Mouse (Mus musculus): ENCODE results near the gene Dok5.

DNA sequence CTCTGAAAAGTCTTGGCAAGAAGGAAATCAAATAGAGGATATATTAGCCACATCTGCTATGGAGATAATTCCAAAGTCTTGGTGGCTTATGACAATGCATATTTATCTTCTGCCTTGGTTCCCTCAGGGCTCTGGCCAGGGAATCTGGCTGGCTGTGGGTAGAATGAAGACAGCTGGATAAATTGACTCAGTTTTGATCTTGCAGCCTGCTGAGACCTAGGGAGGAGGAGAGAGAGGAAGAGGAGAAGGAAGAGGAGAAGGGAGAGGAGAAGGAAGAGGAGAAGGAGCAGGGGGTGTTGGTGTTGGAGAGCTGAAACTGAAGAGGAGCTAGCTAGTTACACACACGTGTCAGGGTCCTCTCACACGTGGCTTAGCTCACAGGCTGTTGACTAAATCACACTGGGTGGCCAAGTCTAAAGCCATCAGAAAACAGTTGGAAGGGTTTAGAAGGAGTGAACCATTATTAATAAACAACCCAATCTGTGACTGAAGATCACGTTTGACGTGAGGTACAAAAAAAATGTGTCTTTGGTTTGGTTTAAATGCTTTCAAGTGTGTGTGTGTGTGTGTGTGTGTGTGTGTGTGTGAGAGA is 85.6 kb downstream of the Dok5 start:
- TF ChIP-seq CTCF (IDR thresholded peaks at IDR 0.05; ENCODE audit: low read depth) (no peak), EP300 (IDR thresholded peaks at IDR 0.05; ENCODE audit: low read depth) (no peak)
